8 mouse cellular contexts compared by ENCODE assay signal in the genomic region with DNA sequence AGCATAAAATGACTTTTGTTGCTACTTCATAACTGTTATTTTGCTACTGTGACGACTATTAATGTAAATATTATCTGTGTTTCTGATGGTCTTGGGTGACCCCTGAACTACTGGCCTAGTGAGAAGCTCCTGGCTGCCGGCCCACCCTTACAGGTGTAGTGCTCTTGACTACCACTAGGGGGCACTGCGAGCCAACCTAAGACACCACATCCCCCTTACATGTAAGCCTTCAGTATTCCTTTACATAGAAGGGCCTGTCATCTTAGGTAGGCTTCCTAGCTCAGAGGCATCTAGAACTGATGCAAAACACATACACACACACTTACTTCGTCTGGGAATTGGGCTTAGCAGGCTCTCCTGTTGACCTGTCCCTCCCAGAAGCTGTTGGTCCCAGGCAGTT. TPM values are rescaled to one million over a fixed set of nuclear protein-coding genes. Genes with fewer than 3 reads are reported as not detected.
DNase-seq lines count a peak whose midpoint lies in the region; ATAC-seq and TF ChIP-seq lines count a peak whose summit lies in the region.

No protein-coding gene starts in this region.

- no peak overlapping the region for H3K4me2 ChIP-seq in kidney, postnatal 0 days (ENCODE audit: low read length)

- no peak for TF ChIP-seq POLR2A in cortical plate, adult 2 months (IDR thresholded peaks at IDR 0.05; ENCODE audit: extremely low read depth, insufficient read depth, low read length)
- no peak for TF ChIP-seq POLR2A in lung, adult 2 months (IDR thresholded peaks at IDR 0.05; ENCODE audit: borderline replicate concordance, extremely low read depth, low read depth, low read length)
- TF ChIP-seq POLR2A in olfactory bulb, adult 2 months (IDR thresholded peaks at IDR 0.05; ENCODE audit: insufficient read depth, low read depth, low read length) = no peak

- TF ChIP-seq CTCF in cortical plate, adult 2 months (IDR thresholded peaks at IDR 0.05; ENCODE audit: extremely low read depth, insufficient read depth, low read length) = peak; percentile 96
- peak; percentile 98 for TF ChIP-seq CTCF in kidney, postnatal 0 days (IDR thresholded peaks at IDR 0.05; ENCODE audit: low read depth)
- TF ChIP-seq CTCF in lung, adult 2 months (IDR thresholded peaks at IDR 0.05; ENCODE audit: insufficient read depth, low read length) = peak; percentile 83
- TF ChIP-seq CTCF in olfactory bulb, adult 2 months (IDR thresholded peaks at IDR 0.05; ENCODE audit: insufficient read depth, low read depth, low read length) = peak; percentile 45; the same call in 1 of the 2 replicates

- no peak overlapping the region for H3K4me3 ChIP-seq in cortical plate, adult 2 months (ENCODE audit: insufficient read depth, low read length)
- H3K4me3 ChIP-seq in kidney, postnatal 0 days (replicated peaks; ENCODE audit: low read depth, low read length) = no peak overlapping the region
- no peak overlapping the region for H3K4me3 ChIP-seq in lung, adult 2 months (replicated peaks; ENCODE audit: extremely low read depth, low read depth, low read length)
- H3K4me3 ChIP-seq in olfactory bulb, adult 2 months (ENCODE audit: insufficient read depth, low read depth, low read length) = no peak overlapping the region

- no peaks in the 10 kb centered on the region for H3K27me3 ChIP-seq in kidney, postnatal 0 days (ENCODE audit: insufficient read depth, low read length)

- H3K9me3 ChIP-seq in kidney, postnatal 0 days (replicated peaks; ENCODE audit: low read length) = no peaks in the 10 kb centered on the region

- 0 out of 2 replicates have a peak, but pooled peaks have one; percentile 5 for ATAC-seq in kidney, postnatal 0 days (replicated peaks; ENCODE audit: low FRiP score, low read depth)

- H3K4me1 ChIP-seq in cortical plate, adult 2 months (ENCODE audit: control insufficient read depth, insufficient read depth, low read length) = peaks cover 4% of the 10 kb centered on the region
- H3K4me1 ChIP-seq in kidney, postnatal 0 days (replicated peaks; ENCODE audit: insufficient read depth, low read length) = peaks cover 28% of the 10 kb centered on the region
- peaks cover 10% of the 10 kb centered on the region for H3K4me1 ChIP-seq in lung, adult 2 months (ENCODE audit: control insufficient read depth, insufficient read depth, low read length)
- H3K4me1 ChIP-seq in olfactory bulb, adult 2 months (ENCODE audit: control insufficient read depth, insufficient read depth, low read length) = peaks cover 24% of the 10 kb centered on the region

- 5% methylated on average over 4 of the region's 4 CpGs for WGBS in kidney, postnatal 0 days
- 4% methylated on average over 4 of the region's 4 CpGs for WGBS in lung, adult 2 months
- 6% methylated on average over 4 of the region's 4 CpGs for WGBS in olfactory bulb, adult 2 months

- H3K27ac ChIP-seq in cortical plate, adult 2 months (ENCODE audit: insufficient read depth, low read length) = no peak overlapping the region
- no peak overlapping the region for H3K27ac ChIP-seq in kidney, postnatal 0 days
- no peak overlapping the region for H3K27ac ChIP-seq in olfactory bulb, adult 2 months (ENCODE audit: insufficient read depth, low read depth, low read length)

- no peaks in the 10 kb centered on the region for H3K36me3 ChIP-seq in kidney, postnatal 0 days (ENCODE audit: insufficient read depth, low read length)

- peak; percentile 80 for DNase-seq in CD4-positive helper T cell, adult 2 months (ENCODE audit: low read depth, low spot score)
- peak; percentile 55 for DNase-seq in WW6 (ENCODE audit: low read depth, low spot score)
- peak; percentile 57 for DNase-seq in gastrocnemius, postnatal 25 days
- DNase-seq in kidney, postnatal 0 days (ENCODE audit: low spot score) = peak; percentile 86
- peak; percentile 77 for DNase-seq in lung, adult 2 months
- DNase-seq in thymus, postnatal 36 days = peak; percentile 64 to 68

- no peak overlapping the region for H3K9ac ChIP-seq in kidney, postnatal 0 days (ENCODE audit: low read depth, low read length)

RNA-seq across cellular contexts. Expression of a gene that starts 41.3 kb away (rescaled TPM):
- polyA plus RNA-seq in cortical plate, adult 2 months (2012; rRNA removed) = 42.8 and 44.8 TPM in 2 replicates
- total RNA-seq in gastrocnemius, postnatal 25 days (2021) = 10 to 100 TPM; 13.3 to 13.9 TPM
- 97.2 and 99.7 TPM in 2 replicates for polyA plus RNA-seq in kidney, postnatal 0 days (2015; fragmentation: Nextera tagmentation; extraction: Ambion mirVana)
- 80.8 and 81.7 TPM in 2 replicates for polyA plus RNA-seq in lung, adult 2 months (2012; rRNA removed)
- polyA plus RNA-seq in olfactory bulb, adult 2 months (2012; ENCODE audit: insufficient read depth, insufficient read length, low replicate concordance, missing spikeins) = not detected in 2 replicates

Comparison
In these comparisons a context has a peak if more than half of its experiments do, and no peak if none do; other contexts are left out.
1. CTCF ChIP-seq: peak in every context shown above with its lines; median percentile 98 in kidney, postnatal 0 days; 96 in cortical plate, adult 2 months; 83 in lung, adult 2 months; 45 in olfactory bulb, adult 2 months.